Mouse (Mus musculus): Measurements from ENCODE around the gene AK157302.
A peak's percentile ranks its signal among the peaks of the same experiment; 100 is the strongest.

DNA sequence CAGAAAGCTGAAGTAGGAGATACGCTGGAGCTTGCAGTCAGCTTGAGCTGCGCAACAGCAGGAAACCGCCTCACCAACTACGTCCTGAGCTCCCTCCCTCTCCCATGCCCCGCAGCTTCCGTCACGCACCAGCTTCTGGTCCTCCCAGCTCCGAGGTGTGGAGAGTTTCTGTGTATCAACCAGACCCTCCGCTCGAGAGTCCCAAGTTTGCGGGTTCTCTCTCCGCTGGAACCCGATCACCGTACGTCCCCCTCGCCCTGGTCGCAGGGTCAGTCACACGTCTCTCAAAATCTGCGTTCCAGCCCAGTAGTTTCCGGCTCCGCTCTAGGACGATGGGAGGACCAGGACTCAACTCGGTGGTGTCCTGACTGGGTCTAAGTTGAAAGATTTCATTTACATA, 41.6 kb upstream of the AK157302 start, which contains the start of gene Zscan26:
- TF ChIP-seq CTCF (IDR thresholded peaks at IDR 0.05; ENCODE audit: borderline replicate concordance, control insufficient read depth, extremely low read depth, insufficient read depth, low read length, poor library complexity): no peak
- peak; percentile 33; the same call in 1 of the 2 replicates for TF ChIP-seq POLR2A (IDR thresholded peaks at IDR 0.05; ENCODE audit: control insufficient read depth, extremely low read depth, insufficient read depth, low read length, poor library complexity)

Data from thymus, adult 2 months (tissue).